Mouse (Mus musculus) thymus, postnatal 0 days (tissue): Measurements from ENCODE around the gene Acta1. TPM values are rescaled to one million over a fixed set of nuclear protein-coding genes. Genes with fewer than 3 reads are reported as not detected.

Experiments used
- DNase-seq: peaks from one replicate; pipeline ENCODE4 v3.0.0-alpha.2; 2015; ENCODE audit warnings: low spot score
- polyA plus RNA-seq: library from polyadenylated mRNA; unstranded; fragments of >200 nt; fragmentation: Nextera tagmentation; extraction: Ambion mirVana; gene quantifications from 2 replicates; pipeline ENCODE4 v1.2.1, GENCODE M21; 2015

Acta1 gene
- polyA plus RNA-seq, result 14.5 and 22.3 TPM in 2 replicates

GRCm38 (mm10) chr8:123894502-123895097 is at the start of gene Acta1:
Gene Acta1 (minus strand): TSS chr8:123894751.
- DNase-seq, result no peak

- DNase-seq, result no peak
Measured at GRCm38 (mm10) chr8:123929026-123929425, 34.5 kb upstream of the Acta1 start.

DNA sequence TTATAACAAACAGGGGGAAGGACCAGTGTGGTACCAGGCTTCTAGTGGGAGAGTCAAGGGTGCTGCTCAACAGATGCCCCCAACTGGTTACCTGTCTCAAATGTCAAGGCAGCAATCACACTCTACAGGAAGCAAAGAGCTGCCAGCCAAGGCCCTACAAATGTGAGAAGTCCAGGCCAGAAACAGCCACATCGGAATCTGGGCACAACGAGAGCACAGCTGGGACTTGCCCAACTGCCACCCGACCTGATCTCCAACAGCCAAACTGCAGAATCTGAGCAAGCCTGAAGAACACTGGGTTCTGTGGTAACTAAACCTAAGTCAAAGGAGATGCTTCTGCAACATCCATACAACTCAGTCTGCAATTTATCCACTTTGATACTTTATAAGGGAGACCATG is 31.1 kb upstream of the Acta1 start:
- no peak for DNase-seq

- DNase-seq, result peak; percentile 83
Measured at GRCm38 (mm10) chr8:123924719-123925118, 30.2 kb upstream of the Acta1 start.

DNA sequence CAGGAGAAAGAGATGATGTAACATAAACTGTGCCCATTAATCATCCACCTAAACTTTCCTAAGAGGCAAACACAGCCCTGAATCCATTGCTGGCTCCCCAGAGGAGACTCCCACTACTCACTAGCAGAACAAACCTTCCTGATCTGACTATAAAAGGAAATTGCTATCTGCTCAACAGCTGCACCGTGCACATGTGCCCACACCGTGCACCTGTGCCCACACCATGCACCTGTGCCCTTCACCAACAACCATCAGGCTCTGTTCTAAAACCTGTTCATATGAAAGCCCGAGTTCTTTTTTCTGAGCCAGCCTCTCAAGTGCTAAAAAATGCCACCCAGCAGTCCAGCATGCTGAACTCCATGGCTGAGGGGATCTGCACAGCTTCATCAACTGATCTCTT is 20.1 kb upstream of the Acta1 start:
- DNase-seq, result no peak

GRCm38 (mm10) chr8:123912265-123912664 is 17.7 kb upstream of the Acta1 start:
- no peak for DNase-seq

DNA sequence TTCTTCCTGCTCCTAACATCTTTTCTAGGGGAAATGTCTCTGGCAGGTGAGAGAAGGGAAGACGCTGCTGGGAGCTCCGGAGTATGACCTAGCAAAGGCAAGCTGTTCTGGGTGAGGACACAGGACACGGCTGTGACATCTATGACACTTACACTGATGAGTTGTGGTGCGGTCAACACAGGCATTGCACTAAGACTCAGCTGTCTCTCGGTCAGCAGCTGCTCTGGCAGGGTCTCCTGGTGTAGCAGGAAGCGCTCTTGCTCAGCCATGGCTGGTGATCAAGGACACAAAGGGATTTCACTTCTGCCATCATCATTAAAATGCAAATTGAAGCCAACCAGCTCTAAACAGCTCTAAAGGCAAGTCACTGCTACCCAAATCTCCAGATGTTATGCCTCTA is 13.1 kb upstream of the Acta1 start:
- no peak for DNase-seq

DNA sequence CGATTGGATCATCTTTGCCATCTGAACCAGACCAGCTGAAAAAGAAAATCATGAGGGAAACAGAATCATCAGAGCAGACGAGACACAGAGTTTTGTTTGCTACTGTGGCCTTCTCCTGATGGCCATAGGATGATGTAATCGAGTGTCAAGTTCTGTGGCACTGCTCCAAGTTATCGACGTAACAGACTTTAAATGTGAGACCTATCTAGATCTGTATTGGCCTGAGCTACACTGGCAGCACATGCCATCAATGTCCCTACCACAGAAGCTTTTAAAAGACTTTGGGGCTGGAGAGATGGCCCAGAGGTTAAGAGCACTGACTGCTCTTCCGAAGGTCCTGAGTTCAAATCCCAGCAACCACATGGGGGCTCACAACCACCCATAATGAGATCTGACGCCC is 8.1 kb upstream of the Acta1 start:
- DNase-seq, result no peak

GRCm38 (mm10) chr8:123899366-123899765 is 4.8 kb upstream of the Acta1 start:
- DNase-seq, result no peak

DNA sequence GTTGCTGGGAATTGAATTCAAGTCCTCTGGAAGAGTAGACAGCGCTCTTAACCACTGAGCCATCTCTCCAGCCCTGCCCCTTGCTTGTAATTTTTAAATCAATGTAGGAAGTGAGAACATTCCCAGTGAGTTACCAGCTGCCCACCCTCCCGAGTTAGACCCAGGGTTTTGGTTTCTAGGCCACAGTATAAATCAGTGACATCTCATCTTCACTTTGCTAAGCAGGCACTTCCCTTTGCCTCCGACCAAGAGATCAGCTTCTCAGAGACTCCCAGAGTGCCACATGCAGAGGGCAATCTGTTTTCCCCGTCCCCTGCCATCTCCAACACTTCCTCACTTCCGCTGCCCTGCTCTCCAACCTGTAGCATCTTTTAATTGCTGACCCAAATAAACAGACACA is 4.0 kb upstream of the Acta1 start:
- no peak for DNase-seq

GRCm38 (mm10) chr8:123896774-123897173 is 2.2 kb upstream of the Acta1 start:
- DNase-seq, result no peak

GRCm38 (mm10) chr8:123896366-123896761 is 1.8 kb upstream of the Acta1 start:
- no peak for DNase-seq

DNA sequence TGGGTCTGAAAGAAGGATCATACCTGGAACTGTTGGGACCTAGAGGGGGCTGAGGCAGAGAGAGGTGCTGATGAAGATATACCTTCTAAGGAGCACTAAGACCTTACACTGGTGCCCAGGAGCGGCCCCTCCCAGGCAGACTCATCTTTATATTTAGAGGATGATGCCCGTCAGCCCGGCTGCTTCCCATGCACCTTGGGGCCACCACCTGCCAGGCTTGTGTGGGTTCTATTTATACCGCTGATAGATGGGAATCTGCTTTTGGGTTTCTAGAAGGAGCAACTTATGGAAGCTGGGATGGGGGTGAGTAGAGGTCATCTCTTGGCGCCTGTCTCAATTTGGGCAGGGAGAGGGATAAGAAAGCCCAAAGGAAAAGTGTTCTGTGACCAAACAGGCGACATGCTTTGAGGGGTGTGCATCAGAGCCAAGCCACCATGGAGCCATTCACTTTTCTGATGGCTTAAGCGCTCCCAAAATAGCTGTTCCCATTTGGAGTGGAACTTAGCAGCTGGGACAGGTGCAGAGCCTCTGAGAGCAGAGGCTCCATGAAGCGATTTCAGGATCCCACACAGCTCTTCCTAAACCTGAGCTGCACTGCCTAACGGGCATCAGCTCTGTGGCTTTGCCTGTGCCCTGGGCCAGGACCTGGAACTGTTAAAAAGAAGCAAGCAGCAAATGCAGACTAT is 1.3 kb upstream of the Acta1 start:
- no peak for DNase-seq

GRCm38 (mm10) chr8:123895230-123895629 is 679 bp upstream of the Acta1 start:
- DNase-seq, result no peak

GRCm38 (mm10) chr8:123893413-123893812 is 1.1 kb downstream of the Acta1 start:
- no peak for DNase-seq

- no peak for DNase-seq
Measured at GRCm38 (mm10) chr8:123892586-123893155, 1.9 kb downstream of the Acta1 start.

DNA sequence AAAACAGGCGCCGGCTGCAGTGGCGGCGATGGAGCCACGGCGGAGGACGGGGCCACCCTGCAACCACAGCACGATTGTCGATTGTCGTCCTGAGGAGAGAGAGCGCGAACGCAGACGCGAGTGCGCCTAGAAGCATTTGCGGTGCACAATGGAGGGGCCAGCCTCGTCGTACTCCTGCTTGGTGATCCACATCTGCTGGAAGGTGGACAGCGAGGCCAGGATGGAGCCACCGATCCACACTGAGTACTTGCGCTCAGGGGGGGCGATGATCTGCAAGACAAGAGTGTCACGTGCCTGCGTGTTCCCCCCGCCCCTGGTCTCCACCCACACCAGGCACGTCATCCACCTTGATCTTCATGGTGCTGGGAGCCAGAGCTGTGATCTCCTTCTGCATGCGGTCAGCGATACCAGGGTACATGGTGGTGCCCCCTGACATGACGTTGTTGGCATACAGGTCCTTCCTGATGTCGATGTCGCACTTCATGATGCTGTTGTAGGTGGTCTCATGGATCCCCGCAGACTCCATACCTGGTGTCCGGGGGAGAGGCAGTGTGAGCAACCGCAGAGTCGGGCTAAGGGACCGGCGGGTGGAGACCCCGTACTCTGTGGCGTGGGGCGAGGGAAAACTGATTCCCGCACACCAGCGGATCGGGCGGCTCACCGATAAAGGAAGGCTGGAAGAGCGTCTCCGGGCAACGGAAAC is 2.5 kb downstream of the Acta1 start:
- no peak for DNase-seq

- DNase-seq, result no peak
Measured at GRCm38 (mm10) chr8:123891271-123891670, 3.3 kb downstream of the Acta1 start.

- no peak for DNase-seq
Measured at GRCm38 (mm10) chr8:123889797-123890196, 4.8 kb downstream of the Acta1 start.

DNA sequence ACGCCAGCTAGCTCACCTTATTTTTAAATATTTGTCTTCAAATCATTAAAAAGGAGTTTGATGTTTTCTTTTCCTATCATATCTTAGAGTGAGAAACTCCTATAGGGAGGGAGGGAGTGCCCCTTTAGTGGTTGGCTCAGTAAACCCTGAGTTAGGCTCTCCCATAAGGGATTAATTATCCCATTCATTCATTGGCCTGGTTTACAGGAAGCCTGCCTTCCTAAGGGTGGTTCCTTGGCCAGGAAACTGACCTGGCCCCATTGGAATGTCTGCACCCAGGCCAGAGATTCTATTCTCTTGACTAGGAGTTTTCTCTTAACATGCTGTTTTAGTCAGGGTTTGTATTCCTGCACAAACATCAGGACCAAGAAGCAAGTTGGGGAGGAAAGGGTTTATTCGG is 6.6 kb downstream of the Acta1 start:
- DNase-seq, result no peak

DNA sequence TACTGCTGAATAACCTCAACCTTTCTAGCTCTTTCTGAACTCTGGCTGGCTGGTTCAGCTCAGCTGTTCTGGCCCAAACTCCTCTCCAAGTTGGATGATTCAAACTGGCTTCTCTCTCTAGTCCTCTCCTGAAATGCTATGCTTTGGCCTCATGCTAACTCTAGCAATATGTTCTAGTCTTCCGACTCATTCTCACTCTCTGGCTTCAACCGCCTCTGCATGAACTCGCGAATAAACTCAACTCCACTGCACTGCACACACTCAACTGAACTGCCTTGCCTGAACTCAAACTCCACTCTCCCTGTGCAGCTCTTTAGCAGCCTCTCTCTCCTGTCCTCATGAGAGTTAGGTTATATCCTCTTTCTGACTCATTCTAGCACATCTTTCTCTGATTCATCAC is 7.4 kb downstream of the Acta1 start:
- DNase-seq, result no peak
